Mouse (Mus musculus) liver, adult 2 months (tissue): ENCODE measurements at regions not wholly inside any gene's neighbourhood (a gene's known extent, or its start where the extent isn't known, plus 50 kb on each side); places are given as distances from the start of the nearest gene placed in this dataset.

Source experiments
- CTCF ChIP-seq: fragments of 200-500 bp; IDR thresholded peaks from 2 replicates; pipeline ENCODE4 v1.5.1; 2011; ENCODE audit warnings: low read depth, low read length, control low read depth
- POLR2A ChIP-seq: fragments of 200-500 bp; IDR thresholded peaks from 2 replicates; pipeline ENCODE4 v1.6.1; 2011; ENCODE audit warnings: low read length, control low read depth; ENCODE audit not compliant: insufficient read depth; ENCODE audit errors: extremely low read depth

DNA sequence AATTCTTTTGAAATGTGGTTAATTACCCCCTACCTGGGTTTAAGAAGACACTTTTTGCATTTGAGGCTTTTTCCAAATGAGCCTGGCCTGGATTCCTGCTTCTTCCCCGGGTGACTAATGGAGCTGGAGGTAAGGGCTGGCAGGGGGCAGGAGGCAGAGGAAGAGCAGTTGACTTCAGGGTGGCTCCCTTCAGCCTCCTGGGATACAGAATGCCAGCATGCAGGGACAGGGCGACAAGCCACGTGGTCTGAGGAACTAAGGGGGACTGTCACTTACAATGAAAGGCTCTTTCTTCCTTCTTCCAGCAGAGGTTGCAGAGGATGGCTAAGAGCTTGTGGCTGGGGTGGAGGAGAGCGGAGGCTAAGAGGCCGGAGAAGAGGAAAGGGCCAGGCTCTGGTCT lies 234.8 kb upstream of the Rpl38 start:
- TF ChIP-seq CTCF, result no peak
- no peak for TF ChIP-seq POLR2A
